18 mouse cellular contexts compared by ENCODE assay signal in genomic region chr13:11701721-11702120, GRCm38 (mm10).
"Had no signal": no experiment of that assay in that cellular context is flagged by ENCODE, and none has a peak within 500 bp of the region (broad histone marks: within the 10 kb centered on the region; RNA-seq: fewer than 3 reads in every experiment).

No protein-coding gene starts in this region.

- H3K27ac ChIP-seq: kidney, embryonic 15.5 days; left cerebral cortex, adult 2 months; liver, embryonic 13.5 days; neural tube, embryonic 12.5 days; neural tube, embryonic 15.5 days; stomach, embryonic 15.5 days had no signal

- DNase-seq: kidney, adult 8-10 months; kidney, postnatal 10 days; kidney, postnatal 36 days; layer of hippocampus, postnatal 36 days; liver, embryonic 13.5 days; lung, adult 2 months; lung, postnatal 14 days; lung, postnatal 4 days; midbrain, embryonic 14.5 days; right cerebral cortex, adult 18-20 months; right cerebral cortex, postnatal 25 days; spleen, adult 18-20 months; thymus, postnatal 25 days had no signal

- H3K4me3 ChIP-seq: kidney, embryonic 15.5 days; left cerebral cortex, adult 2 months; liver, embryonic 13.5 days; neural tube, embryonic 12.5 days; neural tube, embryonic 15.5 days; stomach, embryonic 15.5 days had no signal

- H3K4me1 ChIP-seq: kidney, embryonic 15.5 days; liver, embryonic 13.5 days; neural tube, embryonic 12.5 days; neural tube, embryonic 15.5 days; stomach, embryonic 15.5 days had no signal
